Mouse (Mus musculus) midbrain, postnatal 0 days (tissue): ENCODE results near the gene Rasl10a. TPM values are rescaled to one million over a fixed set of nuclear protein-coding genes. Genes with fewer than 3 reads are reported as not detected.

Source experiments
- ATAC-seq: fragments of 200-750 bp; cut with Nextera tagmentation; 2 replicates; pipeline ENCODE4 v1.8.0; 2017; ENCODE audit warnings: moderate number of reproducible peaks, mild to moderate bottlenecking, moderate TSS enrichment, moderate library complexity; ENCODE audit not compliant: low FRiP score
- DNase-seq: peaks from one replicate; pipeline ENCODE4 v3.0.0-alpha.2; 2015; ENCODE audit warnings: low spot score
- H3K27ac ChIP-seq: fragments of 300-500 bp; sonication (generic); 2 replicates; pipeline ENCODE4 v1.5.1; 2014; ENCODE audit warnings: low read depth, mild to moderate bottlenecking, low read length, mixed read lengths
- H3K27me3 ChIP-seq: fragments of 300-500 bp; sonication (generic); 2 replicates; pipeline ENCODE4 v1.6.1; 2014; ENCODE audit warnings: low read length, control low read depth, mixed read lengths; ENCODE audit not compliant: insufficient read depth
- H3K36me3 ChIP-seq: fragments of 300-500 bp; sonication (generic); 2 replicates; pipeline ENCODE4 v1.6.1; 2014; ENCODE audit warnings: low read length, control low read depth, mixed read lengths; ENCODE audit not compliant: insufficient read depth
- H3K4me1 ChIP-seq: fragments of 300-500 bp; sonication (generic); 2 replicates; pipeline ENCODE4 v1.6.1; 2014; ENCODE audit warnings: mild to moderate bottlenecking, control low read depth, antibody characterized with exemption, low read length, mixed read lengths; ENCODE audit not compliant: insufficient read depth
- H3K4me2 ChIP-seq: fragments of 300-500 bp; sonication (generic); 2 replicates; pipeline ENCODE4 v1.6.1; 2014; ENCODE audit warnings: low read depth, mild to moderate bottlenecking, low read length, mixed read lengths; ENCODE audit not compliant: poor library complexity, severe bottlenecking
- H3K4me3 ChIP-seq: fragments of 300-500 bp; sonication (generic); 2 replicates; pipeline ENCODE4 v1.5.1; 2014; ENCODE audit warnings: low read depth, mild to moderate bottlenecking, low read length, moderate library complexity
- H3K9ac ChIP-seq: fragments of 300-500 bp; sonication (generic); replicated peaks from 2 replicates; pipeline ENCODE4 v1.6.1; 2014; ENCODE audit warnings: mild to moderate bottlenecking, low read length, moderate library complexity, mixed read lengths; ENCODE audit not compliant: poor library complexity, severe bottlenecking
- H3K9me3 ChIP-seq: fragments of 300-500 bp; sonication (generic); 2 replicates; pipeline ENCODE4 v1.6.1; 2016; ENCODE audit warnings: low read length, control low read depth
- CTCF ChIP-seq: IDR thresholded peaks from 2 replicates; pipeline ENCODE4 v1.5.1; 2016; ENCODE audit warnings: antibody characterized with exemption, mild to moderate bottlenecking
- WGBS: fragments of 180-500 bp; shearing (Covaris S2); extraction: QIAGEN DNeasy Blood & Tissue Kit; methylation state at CpG from one replicate; pipeline ENCODE4 v1.1.7; 2014; 5-methylcytosine and 5-hydroxymethylcytosine counted together
- polyA plus RNA-seq: library from polyadenylated mRNA; unstranded; fragments of >200 nt; fragmentation: Nextera tagmentation; extraction: Ambion mirVana; gene quantifications from 2 replicates; pipeline ENCODE4 v1.2.1, GENCODE M21; 2015
- total RNA-seq: library from RNA; depleted of rRNA; stranded (reverse); fragments of >200 nt; gene quantifications from 2 replicates; pipeline ENCODE4 v1.2.3, GENCODE M21; 2014

The Rasl10a gene
- total and polyA plus RNA-seq, 2 experiments from 2014 or later, result 3.1 to 3.6 TPM

- H3K27me3 ChIP-seq, result no peaks in the 10 kb centered on the region
- under 1% methylated on average over 44 of the region's 44 CpGs for WGBS
These were observed 40.3 kb downstream of the Rasl10a start for GRCm38 (mm10) chr11:5098035-5098735.

GRCm38 (mm10) chr11:5098736-5099542 is 41.0 kb downstream of the Rasl10a start, which contains the start of the genes Rhbdd3 and Ewsr1:
Gene Rhbdd3 (plus strand): TSS chr11:5098926.
Gene Ewsr1 (minus strand): TSS chr11:5099266.
- DNase-seq (peak; percentile 97), ATAC-seq (peak; percentile 91)
- no peaks in the 10 kb centered on the region for H3K9me3 ChIP-seq
- H3K27me3 ChIP-seq, result no peaks in the 10 kb centered on the region
- peak within 1 kb of the TSS; percentile 99 for H3K4me3 ChIP-seq
- peak within 1 kb of the TSS; percentile 86 for H3K4me2 ChIP-seq
- H3K36me3 ChIP-seq, result peaks cover 6% of the 10 kb centered on the region; the same call in 1 of the 2 replicates
- peaks cover 13% of the 10 kb centered on the region; the same call in 1 of the 2 replicates for H3K4me1 ChIP-seq
- no peak for TF ChIP-seq CTCF
- WGBS, result under 1% methylated on average over 89 of the region's 92 CpGs
- H3K27ac ChIP-seq, result peak within 1 kb of the TSS; percentile 97
- peak within 1 kb of the TSS; percentile 98 for H3K9ac ChIP-seq

More at GRCm38 (mm10) chr11:5098035-5098735, 40.3 kb downstream of the Rasl10a start:
- no peak for ATAC-seq
- H3K4me3 ChIP-seq, result peak overlapping the region; percentile 99
- DNase-seq, result peak; percentile 25
- H3K27ac ChIP-seq, result peak overlapping the region; percentile 97
- peak overlapping the region; percentile 86 for H3K4me2 ChIP-seq
- H3K36me3 ChIP-seq, result no peaks in the 10 kb centered on the region
- no peak for TF ChIP-seq CTCF
- H3K9me3 ChIP-seq, result no peaks in the 10 kb centered on the region
- H3K9ac ChIP-seq, result peak overlapping the region; percentile 98
- H3K4me1 ChIP-seq, result peaks cover 13% of the 10 kb centered on the region; the same call in 1 of the 2 replicates

GRCm38 (mm10) chr11:5099576-5100183 is 41.8 kb downstream of the Rasl10a start:
- H3K9ac ChIP-seq, result peak overlapping the region; percentile 98
- H3K4me1 ChIP-seq, result peaks cover 13% of the 10 kb centered on the region; the same call in 1 of the 2 replicates
- peaks cover 13% of the 10 kb centered on the region for H3K36me3 ChIP-seq
- H3K4me3 ChIP-seq, result peak overlapping the region; percentile 99
- H3K4me2 ChIP-seq, result peak overlapping the region; percentile 67
- H3K27me3 ChIP-seq, result no peaks in the 10 kb centered on the region
- DNase-seq (peak; percentile 84), ATAC-seq (peak; percentile 60)
- no peak for TF ChIP-seq CTCF
- WGBS, result under 1% methylated on average over 23 of the region's 31 CpGs
- no peaks in the 10 kb centered on the region for H3K9me3 ChIP-seq
- peak overlapping the region; percentile 97 for H3K27ac ChIP-seq

- ATAC-seq (no peak), DNase-seq (peak; percentile 32)
- H3K4me2 ChIP-seq, result peak overlapping the region; percentile 67
- H3K9me3 ChIP-seq, result no peaks in the 10 kb centered on the region
- H3K4me3 ChIP-seq, result peak overlapping the region; percentile 99
- peak overlapping the region; percentile 98 for H3K9ac ChIP-seq
- H3K4me1 ChIP-seq, result peaks cover 13% of the 10 kb centered on the region; the same call in 1 of the 2 replicates
- under 1% methylated on average over 7 of the region's 7 CpGs for WGBS
- peak; percentile 39 for TF ChIP-seq CTCF
- peaks cover 18% of the 10 kb centered on the region for H3K36me3 ChIP-seq
- H3K27me3 ChIP-seq, result no peaks in the 10 kb centered on the region
- H3K27ac ChIP-seq, result peak overlapping the region; percentile 97
These were observed 42.4 kb downstream of the Rasl10a start for GRCm38 (mm10) chr11:5100283-5100682.

- peak overlapping the region; percentile 67 for H3K4me2 ChIP-seq
- 31% methylated on average over 5 of the region's 5 CpGs for WGBS
- ATAC-seq, result no peak
- H3K27ac ChIP-seq, result peak overlapping the region; percentile 97
- H3K4me1 ChIP-seq, result peaks cover 13% of the 10 kb centered on the region; the same call in 1 of the 2 replicates
- no peak for DNase-seq
- H3K27me3 ChIP-seq, result no peaks in the 10 kb centered on the region
- TF ChIP-seq CTCF, result no peak
- H3K9ac ChIP-seq, result peak overlapping the region; percentile 98; the same call in 1 of the 2 replicates
- no peaks in the 10 kb centered on the region for H3K9me3 ChIP-seq
- peak overlapping the region; percentile 99; the same call in 1 of the 2 replicates for H3K4me3 ChIP-seq
- H3K36me3 ChIP-seq, result peaks cover 24% of the 10 kb centered on the region
These were observed 42.9 kb downstream of the Rasl10a start for GRCm38 (mm10) chr11:5100801-5101200.
